Mouse (Mus musculus): ENCODE data around the gene BC035947. TPM values are rescaled to one million over a fixed set of nuclear protein-coding genes. Genes with fewer than 3 reads are reported as not detected.
"Not testable (repeated sequence)": the region's sequence is repeated elsewhere in the genome, so short reads cannot be mapped to it uniquely, and the experiment has no call there.

The BC035947 gene
- polyA plus RNA-seq (2012; rRNA removed): 0.06 TPM in 2 replicates

GRCm38 (mm10) chr1:78511621-78512160 lies at the start of gene BC035947:
TSS of gene BC035947 (minus strand) at chr1:78512158.
- DNase-seq (ENCODE audit: low spot score): peak; percentile 26

DNA sequence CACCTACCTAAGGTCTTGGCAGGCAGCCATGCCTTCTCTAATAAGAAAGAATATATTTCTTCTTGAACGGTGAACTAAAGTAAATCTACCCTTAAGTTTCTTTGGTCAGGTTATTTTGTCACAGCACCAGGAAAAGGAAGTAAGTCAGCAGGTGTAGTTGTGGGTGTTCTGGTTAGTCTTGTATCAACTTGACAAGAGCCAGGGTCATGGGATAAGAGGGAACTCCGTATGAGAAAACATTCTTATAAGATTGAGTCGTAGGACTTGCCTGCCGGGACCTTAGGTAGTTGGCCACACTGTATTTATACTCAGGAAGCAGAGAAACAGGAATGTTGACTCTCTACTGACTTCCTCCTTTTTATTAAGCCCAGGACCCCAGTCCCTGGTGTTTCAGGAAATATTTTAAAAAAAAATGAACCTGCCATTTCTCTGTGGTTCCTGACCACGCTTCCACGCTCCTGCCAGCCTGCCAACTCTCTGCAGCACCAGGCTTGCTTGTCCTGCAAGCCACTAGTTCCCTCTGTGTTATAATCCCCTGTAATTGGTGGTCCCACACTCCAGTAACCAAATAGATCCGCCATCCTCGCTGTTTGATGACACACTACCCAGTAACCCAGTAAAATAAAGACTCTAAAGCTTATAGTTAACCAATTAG lies 42.2 kb upstream of the BC035947 start:
- no peak for DNase-seq (ENCODE audit: low spot score)

DNA sequence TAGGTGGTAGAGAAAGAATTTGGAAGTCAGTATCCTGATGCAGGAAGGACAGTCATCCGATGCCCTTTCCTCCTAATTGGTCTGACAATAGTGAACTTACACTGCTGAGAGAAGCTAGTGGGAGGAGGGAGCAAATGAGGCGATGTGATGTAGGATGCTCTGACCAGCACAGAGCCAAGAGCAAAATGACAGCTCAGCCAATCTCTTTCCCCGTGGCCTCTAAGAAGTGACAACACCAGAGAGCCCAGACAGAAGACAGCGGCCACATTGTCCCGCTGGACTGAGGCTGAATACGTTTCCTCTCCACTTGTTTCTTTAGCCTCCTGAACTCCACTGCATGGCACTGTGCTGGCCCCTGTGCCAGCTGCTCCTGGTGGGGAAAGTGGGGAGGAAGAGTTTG lies 37.0 kb upstream of the BC035947 start:
- DNase-seq (ENCODE audit: low spot score): no peak

- DNase-seq (ENCODE audit: low spot score): no peak
Observed at GRCm38 (mm10) chr1:78546258-78546657, 34.3 kb upstream of the BC035947 start.

- not testable (repeated sequence) for DNase-seq (ENCODE audit: low spot score)
Observed at GRCm38 (mm10) chr1:78543631-78544030, 31.7 kb upstream of the BC035947 start.

GRCm38 (mm10) chr1:78539166-78539565 lies 27.2 kb upstream of the BC035947 start:
- DNase-seq (ENCODE audit: low spot score): no peak

DNA sequence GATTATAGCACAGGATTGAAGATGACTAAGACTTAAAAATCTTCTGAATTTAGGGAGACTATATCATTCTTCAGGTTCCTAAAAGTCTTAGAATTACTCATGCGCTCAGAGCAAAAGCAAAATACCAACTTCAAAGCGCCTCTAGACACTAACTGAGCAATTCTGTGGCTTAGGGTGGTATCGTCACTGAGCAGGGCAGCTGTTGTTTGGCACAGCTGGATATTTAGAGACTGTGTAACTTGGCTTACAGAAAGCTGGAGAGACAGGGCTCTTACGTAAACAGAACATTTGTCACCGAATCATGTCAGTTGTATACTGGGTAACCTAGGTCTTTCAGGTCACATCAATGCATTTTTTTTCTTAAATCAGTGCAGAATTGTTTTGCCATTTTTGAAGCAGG lies 26.4 kb upstream of the BC035947 start:
- no peak for DNase-seq (ENCODE audit: low spot score)

GRCm38 (mm10) chr1:78537494-78538010 lies 25.6 kb upstream of the BC035947 start:
- no peak for DNase-seq (ENCODE audit: low spot score)

DNA sequence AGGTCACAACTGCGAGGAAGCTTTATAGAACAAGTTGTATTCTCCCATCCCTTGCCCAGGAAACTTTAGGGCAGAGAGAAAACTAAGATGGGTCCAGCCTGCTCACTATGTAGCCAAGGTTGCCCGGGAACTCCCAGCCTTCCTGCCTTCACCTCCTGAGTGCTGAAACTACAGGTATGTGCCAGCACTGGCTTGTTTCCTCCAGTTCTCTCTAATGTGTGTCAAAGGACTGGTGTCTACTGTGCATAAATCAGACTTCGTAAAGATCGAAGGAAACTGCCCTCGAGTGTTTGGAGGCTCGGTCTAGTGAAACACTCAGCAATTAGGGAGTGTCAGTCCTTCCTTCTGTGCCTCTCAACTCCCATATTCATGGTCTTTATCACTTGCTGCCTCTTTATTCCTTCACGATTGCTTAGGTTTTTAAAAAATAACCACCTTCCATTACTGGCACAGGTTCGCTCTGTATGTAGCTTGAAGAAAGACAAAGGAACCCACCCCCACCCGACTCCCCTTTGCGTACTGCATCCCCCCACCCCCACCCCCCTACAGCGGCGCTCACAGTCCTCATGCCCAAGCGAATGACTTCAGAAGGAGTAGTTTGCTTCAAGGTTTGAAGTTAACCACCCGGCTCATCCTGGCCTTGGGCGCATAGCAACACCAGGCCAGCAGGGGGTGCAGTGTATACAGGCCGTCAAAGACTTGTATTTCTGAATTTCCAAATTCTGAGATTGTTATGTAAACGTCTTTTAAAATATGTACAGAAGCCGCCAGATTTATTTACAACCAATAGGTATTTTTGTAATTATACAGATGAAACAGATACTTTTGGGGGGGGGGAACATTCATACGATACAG lies 24.6 kb upstream of the BC035947 start:
- DNase-seq (ENCODE audit: low spot score): peak; percentile 36

- no peak for DNase-seq (ENCODE audit: low spot score)
Observed at GRCm38 (mm10) chr1:78534428-78535150, 22.6 kb upstream of the BC035947 start.

DNA sequence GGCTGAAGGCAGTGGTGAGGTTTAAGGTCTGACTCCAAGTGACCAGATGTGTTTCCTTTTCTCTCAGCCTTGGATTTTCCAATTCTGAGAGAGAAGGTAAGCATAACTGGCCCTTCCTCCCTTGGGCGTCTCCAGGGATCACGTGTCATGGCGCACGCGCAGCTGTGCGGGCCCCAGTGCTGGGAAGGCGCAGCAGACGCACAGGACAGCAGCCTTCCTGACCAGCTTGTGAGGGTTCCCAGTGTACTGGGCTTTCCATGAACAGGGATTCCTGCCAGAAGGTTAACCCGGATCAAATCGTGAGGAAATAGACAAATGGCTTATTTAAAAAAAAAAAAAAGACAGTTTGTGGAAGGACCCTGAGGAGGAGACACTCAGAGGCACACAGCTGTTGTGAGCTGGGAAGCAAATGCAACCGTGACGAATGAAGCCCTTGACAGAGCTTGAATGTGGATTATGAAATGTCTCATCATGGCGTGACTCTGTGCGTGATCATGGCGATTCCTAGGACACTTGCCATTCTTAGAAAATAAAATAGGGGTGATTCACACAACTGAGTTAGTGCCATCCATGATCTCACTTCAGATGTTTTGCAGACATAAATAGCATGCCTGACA lies 20.3 kb upstream of the BC035947 start:
- DNase-seq (ENCODE audit: low spot score): no peak

- no peak for DNase-seq (ENCODE audit: low spot score)
Observed at GRCm38 (mm10) chr1:78530500-78531215, 18.7 kb upstream of the BC035947 start.

- no peak for DNase-seq (ENCODE audit: low spot score)
Observed at GRCm38 (mm10) chr1:78529011-78529410, 17.1 kb upstream of the BC035947 start.

GRCm38 (mm10) chr1:78528356-78528755 lies 16.4 kb upstream of the BC035947 start:
- DNase-seq (ENCODE audit: low spot score): no peak

GRCm38 (mm10) chr1:78525189-78525886 lies 13.4 kb upstream of the BC035947 start:
- peak; percentile 33 for DNase-seq (ENCODE audit: low spot score)

- DNase-seq (ENCODE audit: low spot score): no peak
Observed at GRCm38 (mm10) chr1:78518907-78519306, 6.9 kb upstream of the BC035947 start.

GRCm38 (mm10) chr1:78512756-78513155 lies 798 bp upstream of the BC035947 start:
- no peak for DNase-seq (ENCODE audit: low spot score)

GRCm38 (mm10) chr1:78510862-78511261 lies 1.1 kb downstream of the BC035947 start, which contains the start of gene Mogat1:
TSS of gene Mogat1 (plus strand) at chr1:78510991.
- DNase-seq (ENCODE audit: low spot score): no peak

DNA sequence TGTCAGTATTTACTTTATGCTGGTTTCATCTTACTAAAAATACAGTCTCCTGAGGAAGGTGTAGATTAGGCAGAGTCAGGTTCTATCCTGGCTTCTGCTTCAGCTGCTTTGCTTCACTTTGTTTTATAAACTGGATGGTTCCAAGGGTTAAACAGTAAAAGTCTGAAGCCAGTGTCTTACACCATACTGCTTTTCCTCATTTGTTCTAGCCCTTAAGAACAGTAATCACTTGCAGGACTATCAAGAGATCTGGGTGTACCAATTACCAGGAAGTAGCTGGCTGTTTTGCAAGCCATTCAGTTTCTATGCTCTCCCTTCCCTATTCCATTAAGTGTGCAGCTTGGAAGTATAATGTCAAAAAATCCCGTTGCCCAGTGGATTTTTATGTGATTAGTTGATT lies 4.8 kb downstream of the BC035947 start:
- DNase-seq (ENCODE audit: low spot score): no peak

- no peak for DNase-seq (ENCODE audit: low spot score)
Observed at GRCm38 (mm10) chr1:78502527-78502926, 9.4 kb downstream of the BC035947 start.
